Mouse (Mus musculus): ENCODE data around the gene Ythdf1. TPM values are rescaled to one million over a fixed set of nuclear protein-coding genes. Genes with fewer than 3 reads are reported as not detected.

Gene Ythdf1
- polyA plus RNA-seq, 1 experiment = 85.1 TPM

DNA sequence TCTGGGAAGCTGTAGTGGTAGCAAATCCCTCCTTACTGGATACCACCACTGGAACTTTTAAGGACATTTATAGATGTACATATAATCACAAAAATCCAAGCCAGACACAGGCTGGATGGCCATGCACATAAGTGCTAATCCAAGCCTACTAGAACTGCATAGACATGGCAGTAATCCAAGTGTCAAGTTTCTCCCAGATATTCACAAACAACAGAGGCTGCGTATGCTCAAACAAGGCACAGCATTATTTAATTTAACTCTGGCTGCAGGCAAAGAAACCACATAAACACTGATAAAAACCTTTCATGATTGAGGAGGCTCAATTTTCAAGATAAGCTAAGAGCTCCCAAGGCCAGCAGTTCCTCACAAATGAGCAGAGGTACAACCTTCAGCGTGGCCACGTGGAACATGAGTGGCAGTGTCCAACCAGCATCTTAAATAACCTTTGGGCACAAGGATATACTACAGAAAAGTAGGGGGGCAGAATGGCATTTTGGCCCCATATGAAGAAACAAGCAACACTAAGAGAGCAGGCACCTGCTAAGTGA, 4.8 kb downstream of the Ythdf1 start:
- Histone ChIP-seq H3K4me1 (ENCODE audit: control insufficient read depth, insufficient read depth, low read length) (no peaks in the 10 kb centered on the region; the same call in 1 of the 2 replicates), H3K4me3 (ENCODE audit: insufficient read depth, low read length) (no peak overlapping the region), H3K27ac (ENCODE audit: insufficient read depth, low read length) (no peak overlapping the region)
- TF ChIP-seq CTCF (IDR thresholded peaks at IDR 0.05; ENCODE audit: borderline replicate concordance, insufficient read depth, low read length) = no peak
- TF ChIP-seq POLR2A (IDR thresholded peaks at IDR 0.05; ENCODE audit: low read depth, low read length) = no peak

DNA sequence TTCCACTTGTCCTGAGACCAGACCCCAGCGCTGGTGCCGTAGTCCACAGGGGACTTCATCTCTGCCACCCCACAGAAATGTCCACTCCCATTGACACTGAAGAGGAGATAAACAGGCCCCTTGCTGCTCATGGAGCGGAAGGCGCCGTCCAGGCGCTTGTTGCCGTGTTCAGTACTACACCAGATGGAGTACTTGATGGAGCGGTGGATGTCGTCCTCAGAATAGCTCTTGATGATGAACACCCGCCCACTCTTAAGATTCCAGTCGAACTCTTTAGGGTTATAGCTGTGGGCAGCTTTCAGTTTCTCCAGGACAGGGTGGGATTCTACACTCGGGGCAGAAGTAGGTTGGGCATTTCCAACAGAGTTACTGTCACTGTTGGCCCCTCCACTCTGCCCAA, 9.8 kb downstream of the Ythdf1 start:
- H3K4me3 ChIP-seq (ENCODE audit: insufficient read depth, low read length) = no peak overlapping the region
- TF ChIP-seq POLR2A (IDR thresholded peaks at IDR 0.05; ENCODE audit: low read depth, low read length) = no peak
- no peak for TF ChIP-seq CTCF (IDR thresholded peaks at IDR 0.05; ENCODE audit: borderline replicate concordance, insufficient read depth, low read length)
- H3K27ac ChIP-seq (ENCODE audit: insufficient read depth, low read length) = no peak overlapping the region
- no peaks in the 10 kb centered on the region; the same call in 1 of the 2 replicates for H3K4me1 ChIP-seq (ENCODE audit: control insufficient read depth, insufficient read depth, low read length)

DNA sequence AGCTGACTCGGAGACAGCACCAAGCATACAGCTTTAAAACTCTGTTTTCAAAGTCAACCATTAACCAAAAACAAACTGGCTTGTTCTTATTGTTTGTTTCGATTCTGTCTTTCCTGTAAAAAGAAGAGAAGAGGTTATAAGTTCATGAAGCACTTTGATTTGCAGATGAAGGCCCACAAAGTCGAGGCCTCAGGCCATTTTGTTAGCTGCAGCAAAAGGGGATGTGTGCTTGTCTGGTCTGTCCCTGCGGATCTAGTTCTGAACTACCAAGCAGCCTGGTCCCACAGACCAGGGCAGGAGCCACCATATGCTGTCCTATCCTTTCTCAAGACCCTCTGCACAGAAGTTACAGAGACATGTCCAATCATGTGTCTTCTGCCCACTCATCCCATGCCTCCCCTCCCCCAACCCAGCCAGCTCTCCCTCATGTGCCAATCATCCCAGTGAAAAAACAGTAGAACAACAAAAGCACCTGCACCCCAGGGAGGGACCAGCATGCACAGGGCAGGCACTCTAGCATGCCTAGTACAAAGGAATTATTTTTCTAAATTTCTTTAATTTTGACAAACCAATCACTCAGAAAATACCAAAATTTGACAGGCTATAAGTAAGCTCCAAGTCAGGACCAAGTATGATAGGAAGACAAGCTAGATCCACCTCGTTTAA, 15.1 kb downstream of the Ythdf1 start:
- Histone ChIP-seq H3K27ac (ENCODE audit: insufficient read depth, low read length) (no peak overlapping the region), H3K4me1 (ENCODE audit: control insufficient read depth, insufficient read depth, low read length) (no peaks in the 10 kb centered on the region; the same call in 1 of the 2 replicates), H3K4me3 (ENCODE audit: insufficient read depth, low read length) (no peak overlapping the region)
- TF ChIP-seq POLR2A (IDR thresholded peaks at IDR 0.05; ENCODE audit: low read depth, low read length) = no peak
- TF ChIP-seq CTCF (IDR thresholded peaks at IDR 0.05; ENCODE audit: borderline replicate concordance, insufficient read depth, low read length) = no peak

DNA sequence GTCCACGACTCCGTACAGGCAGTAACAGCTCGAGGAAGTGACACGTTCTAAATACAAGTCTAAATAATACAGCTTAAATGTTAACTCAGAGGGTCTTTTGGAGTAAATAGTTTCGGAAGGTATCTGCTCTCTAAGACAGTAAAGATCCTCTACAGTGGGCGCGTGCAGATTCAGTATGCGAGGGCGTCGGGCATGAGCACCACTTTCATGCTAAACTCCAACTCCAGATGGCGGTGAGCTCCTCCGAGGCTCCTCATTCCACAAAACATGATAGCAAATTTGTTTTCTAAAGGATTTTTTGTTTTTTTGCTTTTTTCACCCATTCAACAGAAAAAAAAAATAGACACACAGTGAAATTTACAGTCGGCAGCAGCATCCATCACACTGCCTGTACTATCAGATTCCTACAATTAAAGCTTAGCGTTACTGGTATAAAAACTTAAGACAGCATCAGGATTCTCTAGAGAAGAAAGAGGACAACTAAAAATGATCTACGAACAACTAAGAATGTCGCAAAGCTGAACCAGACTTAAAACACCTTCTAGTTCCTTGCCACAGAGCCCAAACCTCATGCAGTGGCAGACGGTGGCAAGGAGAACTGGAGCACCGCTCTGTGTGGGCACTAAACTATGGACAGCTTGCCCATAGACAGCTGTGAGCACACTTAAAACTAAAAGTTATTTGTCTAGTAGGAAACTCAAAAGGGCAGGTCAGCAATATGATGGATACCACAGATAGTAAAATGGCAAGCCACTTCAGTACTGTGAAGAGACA, 16.1 kb downstream of the Ythdf1 start:
- Histone ChIP-seq H3K27ac (ENCODE audit: insufficient read depth, low read length) (no peak overlapping the region), H3K4me1 (ENCODE audit: control insufficient read depth, insufficient read depth, low read length) (no peaks in the 10 kb centered on the region; the same call in 1 of the 2 replicates), H3K4me3 (ENCODE audit: insufficient read depth, low read length) (no peak overlapping the region)
- TF ChIP-seq POLR2A (IDR thresholded peaks at IDR 0.05; ENCODE audit: low read depth, low read length) (no peak), CTCF (IDR thresholded peaks at IDR 0.05; ENCODE audit: borderline replicate concordance, insufficient read depth, low read length) (no peak)

DNA sequence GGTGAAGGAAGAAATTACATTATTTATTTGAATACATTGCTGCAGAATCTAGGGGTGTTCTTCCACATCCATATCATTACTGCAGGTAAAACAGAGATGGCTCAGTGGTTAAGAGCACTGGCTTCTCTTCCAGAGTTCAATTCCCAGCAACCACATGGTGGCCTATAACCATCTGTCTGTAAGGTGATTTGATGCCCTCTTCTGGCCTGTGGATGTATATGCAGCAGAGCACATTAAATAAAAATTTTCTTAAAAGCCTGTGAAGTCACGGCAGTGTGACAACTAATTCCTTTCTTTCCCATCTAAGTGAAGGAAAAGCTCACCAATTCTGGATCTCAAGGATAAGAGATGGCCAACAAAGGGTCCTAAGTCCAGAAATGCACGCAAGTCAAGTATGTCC, 18.7 kb downstream of the Ythdf1 start:
- H3K4me3 ChIP-seq (ENCODE audit: insufficient read depth, low read length) = no peak overlapping the region
- no peak for TF ChIP-seq POLR2A (IDR thresholded peaks at IDR 0.05; ENCODE audit: low read depth, low read length)
- no peak for TF ChIP-seq CTCF (IDR thresholded peaks at IDR 0.05; ENCODE audit: borderline replicate concordance, insufficient read depth, low read length)
- no peak overlapping the region for H3K27ac ChIP-seq (ENCODE audit: insufficient read depth, low read length)
- no peaks in the 10 kb centered on the region for H3K4me1 ChIP-seq (ENCODE audit: control insufficient read depth, insufficient read depth, low read length)

DNA sequence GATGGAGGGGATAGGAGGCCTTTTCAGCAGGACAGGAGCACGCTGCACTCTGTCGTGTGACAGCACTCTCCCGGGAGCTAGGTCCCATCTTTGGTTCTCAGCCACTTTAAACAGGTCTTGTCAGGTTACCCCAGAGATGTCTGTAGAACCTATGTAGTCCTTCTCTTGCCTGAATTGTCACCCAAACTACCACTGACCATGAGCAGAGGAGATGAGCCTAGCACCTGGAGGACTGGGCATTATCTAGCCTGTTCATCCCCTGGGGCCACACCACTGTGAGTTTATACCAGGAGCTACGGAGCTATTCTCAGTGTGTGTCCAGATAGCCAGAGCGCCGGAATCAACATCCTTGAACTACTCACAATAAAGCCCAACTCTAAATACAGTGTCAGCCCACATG, 22.9 kb downstream of the Ythdf1 start:
- TF ChIP-seq POLR2A (IDR thresholded peaks at IDR 0.05; ENCODE audit: low read depth, low read length) = no peak
- no peak for TF ChIP-seq CTCF (IDR thresholded peaks at IDR 0.05; ENCODE audit: borderline replicate concordance, insufficient read depth, low read length)
- H3K4me3 ChIP-seq (ENCODE audit: insufficient read depth, low read length) = no peak overlapping the region
- H3K4me1 ChIP-seq (ENCODE audit: control insufficient read depth, insufficient read depth, low read length) = no peaks in the 10 kb centered on the region
- H3K27ac ChIP-seq (ENCODE audit: insufficient read depth, low read length) = no peak overlapping the region

DNA sequence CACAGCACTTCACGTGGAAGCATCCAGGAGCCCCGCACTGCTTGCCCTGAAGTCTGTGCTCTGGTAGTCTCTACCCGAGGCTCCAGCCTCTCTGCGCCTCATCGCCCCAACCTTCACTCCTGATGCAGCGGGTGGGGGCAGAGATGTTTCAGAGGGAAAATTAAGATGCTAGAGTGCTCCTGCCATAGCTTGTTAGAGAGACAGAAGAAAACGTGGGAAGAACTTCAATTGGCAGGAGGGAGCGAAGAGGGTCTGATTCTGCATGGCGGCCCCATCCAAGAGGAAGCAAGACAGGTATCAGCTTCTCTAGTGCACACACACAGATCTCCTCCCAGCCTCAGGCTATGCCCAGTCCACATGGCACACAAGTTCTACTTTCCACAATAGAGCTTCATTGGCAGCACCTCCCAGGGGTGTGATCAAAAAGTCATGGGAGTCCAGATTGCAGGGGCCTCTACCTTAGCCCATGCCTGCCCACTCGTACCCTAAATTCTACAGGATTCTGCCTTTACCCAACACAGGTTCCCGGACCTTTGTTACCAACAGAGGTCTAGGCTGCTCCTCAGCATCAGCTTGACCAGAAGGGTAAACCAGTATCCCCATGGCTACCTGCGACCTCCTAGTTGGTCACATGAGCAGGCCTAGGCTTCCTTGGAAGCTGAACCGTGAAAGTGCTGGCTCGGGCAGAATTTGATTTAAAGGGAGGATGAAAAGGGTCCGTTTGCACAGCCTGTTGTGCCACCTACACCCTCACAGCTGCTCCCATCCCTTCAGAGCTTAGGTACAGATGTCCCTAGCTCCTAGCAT, 23.7 kb downstream of the Ythdf1 start:
- no peak overlapping the region for H3K4me3 ChIP-seq (ENCODE audit: insufficient read depth, low read length)
- TF ChIP-seq POLR2A (IDR thresholded peaks at IDR 0.05; ENCODE audit: low read depth, low read length) (no peak), CTCF (IDR thresholded peaks at IDR 0.05; ENCODE audit: borderline replicate concordance, insufficient read depth, low read length) (no peak)
- H3K4me1 ChIP-seq (ENCODE audit: control insufficient read depth, insufficient read depth, low read length) = no peaks in the 10 kb centered on the region
- no peak overlapping the region for H3K27ac ChIP-seq (ENCODE audit: insufficient read depth, low read length)

DNA sequence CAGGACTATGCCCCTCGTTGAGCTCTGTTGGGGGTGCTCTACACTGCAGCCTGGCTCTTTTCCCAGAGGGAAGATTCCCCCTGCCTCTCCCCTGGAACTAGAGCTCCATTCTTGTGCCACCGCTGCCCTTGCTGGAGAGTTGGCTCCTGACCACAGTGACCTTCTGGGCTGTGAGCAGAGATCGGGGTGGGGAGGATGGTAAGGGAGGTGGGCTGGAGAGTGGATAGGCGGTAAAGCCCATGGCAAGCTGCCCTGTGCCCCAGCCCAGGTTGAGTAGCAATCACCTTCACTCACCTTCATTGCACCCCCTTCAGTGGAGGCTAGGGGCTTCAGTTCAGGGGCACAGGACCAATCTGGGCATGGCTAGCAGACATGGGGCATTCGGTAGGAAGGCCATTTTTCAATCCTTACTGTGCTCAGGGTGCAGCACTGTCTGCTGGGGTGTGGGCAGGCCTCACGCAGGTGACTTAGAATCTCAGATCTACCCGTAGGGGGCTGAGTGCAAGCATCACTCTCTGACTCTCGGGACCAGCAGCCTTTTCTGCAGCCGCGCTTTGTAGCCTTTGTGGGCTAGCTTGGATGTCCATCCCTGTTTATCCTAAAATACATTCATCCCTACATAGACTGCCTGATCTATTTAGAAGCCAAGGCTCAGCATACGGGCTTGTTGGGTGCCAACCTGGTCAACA, 24.8 kb downstream of the Ythdf1 start:
- TF ChIP-seq CTCF (IDR thresholded peaks at IDR 0.05; ENCODE audit: borderline replicate concordance, insufficient read depth, low read length) (no peak), POLR2A (IDR thresholded peaks at IDR 0.05; ENCODE audit: low read depth, low read length) (no peak)
- Histone ChIP-seq H3K4me3 (ENCODE audit: insufficient read depth, low read length) (no peak overlapping the region), H3K4me1 (ENCODE audit: control insufficient read depth, insufficient read depth, low read length) (no peaks in the 10 kb centered on the region), H3K27ac (ENCODE audit: insufficient read depth, low read length) (no peak overlapping the region)

DNA sequence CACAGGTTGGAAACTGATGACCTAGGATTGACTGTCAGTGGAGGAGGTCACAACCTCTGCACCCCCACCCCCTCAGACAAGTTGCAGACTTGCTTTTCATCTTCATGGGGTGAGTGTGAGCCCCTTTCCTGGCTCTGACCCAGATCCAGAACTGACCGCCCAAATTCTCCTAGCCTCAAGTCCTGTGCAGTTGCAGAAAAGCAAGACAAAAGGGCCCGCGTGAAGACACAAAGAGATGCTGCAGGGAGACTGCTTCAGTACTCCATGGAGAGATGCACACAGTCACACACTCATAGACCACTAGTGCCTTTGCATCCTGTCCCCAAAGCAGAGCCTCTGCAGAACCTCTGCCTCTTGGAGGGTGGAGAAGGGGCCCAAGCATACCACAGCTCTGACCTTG, 25.4 kb downstream of the Ythdf1 start:
- Histone ChIP-seq H3K27ac (ENCODE audit: insufficient read depth, low read length) (no peak overlapping the region), H3K4me1 (ENCODE audit: control insufficient read depth, insufficient read depth, low read length) (no peaks in the 10 kb centered on the region), H3K4me3 (ENCODE audit: insufficient read depth, low read length) (no peak overlapping the region)
- no peak for TF ChIP-seq POLR2A (IDR thresholded peaks at IDR 0.05; ENCODE audit: low read depth, low read length)
- no peak for TF ChIP-seq CTCF (IDR thresholded peaks at IDR 0.05; ENCODE audit: borderline replicate concordance, insufficient read depth, low read length)

Data from embryonic fibroblast, embryonic 13.5 days (primary cell).